Mouse (Mus musculus) lung, postnatal 25 days (tissue): ENCODE measurements around the gene Egr4.

Experiments
- DNase-seq: peaks from one replicate; pipeline ENCODE4 v3.0.0; 2022; ENCODE audit warnings: low spot score

Egr4 gene

DNA sequence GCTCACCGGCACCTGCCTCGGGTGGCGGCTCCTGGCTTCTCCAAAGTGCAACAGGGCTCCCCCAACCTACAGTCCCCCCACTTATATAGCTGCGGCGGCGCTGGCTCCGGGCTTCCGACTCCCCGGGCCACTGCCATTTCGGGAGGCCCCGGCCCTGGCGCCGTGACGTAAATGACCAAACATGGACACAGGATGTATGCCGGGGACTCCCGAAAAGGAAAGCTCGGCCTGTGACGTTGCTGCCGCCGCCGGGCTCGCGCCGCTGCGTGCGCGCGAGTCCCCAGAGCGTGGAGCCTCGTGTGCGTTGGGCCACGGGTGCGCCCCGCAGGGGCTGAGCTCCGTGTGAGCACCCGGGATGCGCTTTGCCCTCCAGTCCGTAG is at the start of gene Egr4:
Egr4 (minus strand) TSS at position 59 of the 380 bp plus-strand sequence.
- DNase-seq, result no peak

- DNase-seq, result no peak
These were observed 49.0 kb upstream of the Egr4 start for GRCm38 (mm10) chr6:85562374-85562773.

DNA sequence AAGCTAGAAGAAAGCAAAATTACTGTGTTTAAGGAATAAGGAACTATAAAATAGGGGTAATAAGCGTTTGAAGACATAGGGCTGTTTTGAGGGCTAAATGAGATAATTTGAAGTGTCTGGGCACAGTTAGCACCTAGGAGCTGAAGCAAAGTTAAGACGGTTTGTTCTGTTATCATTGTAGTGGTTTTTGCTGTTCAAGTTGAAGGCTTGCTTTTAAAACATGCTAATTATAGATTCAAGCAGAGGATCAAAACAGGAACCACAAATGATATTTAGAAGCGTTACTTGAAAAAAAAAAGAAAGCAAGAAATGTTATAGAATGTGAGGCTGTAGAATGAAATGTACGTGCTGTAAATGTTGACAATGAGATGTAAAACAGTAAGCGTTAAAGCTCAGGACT is 34.3 kb upstream of the Egr4 start:
- no peak for DNase-seq

DNA sequence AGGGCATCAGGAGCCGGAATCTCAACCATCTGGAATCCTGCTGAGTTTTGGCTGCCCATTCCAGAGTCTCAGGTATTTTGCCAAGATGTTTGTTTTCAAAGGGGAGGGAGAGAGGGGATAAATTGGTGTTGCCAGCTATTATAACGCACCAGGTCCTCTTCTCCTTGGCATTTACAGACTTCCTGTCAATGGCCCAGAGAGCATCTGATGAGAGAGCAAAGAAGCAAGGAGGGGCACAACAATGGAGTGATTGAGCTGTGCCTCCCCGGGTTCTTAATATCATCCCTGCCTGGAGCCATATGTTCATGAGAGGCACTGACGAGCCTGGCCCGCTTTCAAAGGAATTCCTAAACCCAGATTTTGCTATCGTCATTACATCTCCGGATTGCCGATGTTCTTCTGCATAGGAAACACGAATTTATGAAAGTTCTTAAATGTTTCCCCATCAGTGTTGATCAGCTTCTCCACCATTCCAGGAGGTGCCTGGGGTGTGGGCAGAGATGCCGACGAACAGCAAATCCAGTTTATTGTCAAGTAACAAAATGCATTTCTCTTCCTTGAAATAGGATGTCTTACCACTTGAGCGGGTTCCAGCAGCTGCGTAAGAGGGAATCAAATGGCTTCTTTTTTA is 31.0 kb upstream of the Egr4 start:
- DNase-seq, result no peak

DNA sequence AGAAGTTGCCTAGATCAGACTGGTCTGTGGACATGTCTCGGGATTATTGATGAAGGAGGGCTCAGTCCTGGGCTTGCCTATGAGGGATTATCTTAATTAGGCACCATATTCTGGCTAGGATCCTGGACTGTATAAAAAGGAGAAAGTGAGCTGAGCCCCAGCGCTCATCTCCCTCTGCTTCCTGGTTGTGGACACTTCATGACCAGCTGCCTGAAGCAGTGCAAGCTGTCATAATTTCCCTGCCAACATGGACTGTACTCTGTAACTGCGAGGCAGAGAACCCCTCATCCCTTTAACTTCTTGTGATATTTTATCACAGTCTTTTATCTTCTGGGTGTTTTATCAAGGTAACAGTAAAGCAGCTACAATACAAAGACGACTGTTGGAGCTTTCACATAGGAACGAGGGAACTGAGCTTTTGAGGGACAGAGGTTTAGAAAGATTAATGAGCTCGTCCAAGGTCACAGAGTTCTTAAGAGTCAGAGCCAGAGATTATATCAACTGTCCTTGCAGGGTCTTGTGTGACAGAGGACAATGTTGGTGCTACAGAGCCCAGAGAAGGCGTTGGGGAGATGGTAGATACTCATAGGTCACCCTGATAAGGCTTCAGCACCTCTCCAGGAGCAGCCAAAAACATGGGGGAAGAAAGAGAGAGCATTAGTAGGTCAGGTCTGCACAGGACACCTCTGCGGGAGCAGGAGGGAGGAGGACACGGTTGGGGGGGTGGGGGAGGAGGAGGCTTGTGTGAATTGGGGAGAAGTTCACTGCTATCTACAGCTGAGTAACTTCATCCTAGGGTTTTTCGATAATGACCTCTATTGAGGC is 30.2 kb upstream of the Egr4 start:
- DNase-seq, result no peak

- DNase-seq, result no peak
These were observed 9.4 kb upstream of the Egr4 start for GRCm38 (mm10) chr6:85522825-85523224.

DNA sequence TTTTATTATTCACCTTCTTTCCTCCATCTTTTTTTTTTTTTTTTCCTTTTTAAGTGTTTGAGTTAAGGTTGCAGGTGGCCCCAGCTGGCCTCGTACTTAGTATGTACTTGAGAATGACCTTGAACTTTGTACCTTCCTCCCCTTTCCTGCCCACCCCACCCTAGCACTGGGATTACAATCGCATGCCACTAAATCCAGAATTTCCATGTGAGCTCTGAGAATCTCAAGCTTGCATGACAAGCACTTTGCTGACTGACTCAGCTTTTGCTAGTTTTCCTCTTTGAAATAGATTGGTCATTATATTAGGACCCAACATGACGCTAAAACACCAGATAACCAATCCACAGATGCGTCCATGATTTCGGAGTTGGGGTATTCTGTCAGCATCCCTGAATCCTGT is 8.6 kb upstream of the Egr4 start:
- no peak for DNase-seq

- DNase-seq, result no peak
These were observed 4.8 kb upstream of the Egr4 start for GRCm38 (mm10) chr6:85518091-85518693.

- DNase-seq, result no peak
These were observed 2.6 kb upstream of the Egr4 start for GRCm38 (mm10) chr6:85515941-85516340.

- DNase-seq, result no peak
These were observed 535 bp downstream of the Egr4 start for GRCm38 (mm10) chr6:85512577-85513530.

GRCm38 (mm10) chr6:85512056-85512440 is 1.3 kb downstream of the Egr4 start:
- no peak for DNase-seq

- peak; percentile 8 for DNase-seq
These were observed 1.9 kb downstream of the Egr4 start for GRCm38 (mm10) chr6:85511286-85512055.

DNA sequence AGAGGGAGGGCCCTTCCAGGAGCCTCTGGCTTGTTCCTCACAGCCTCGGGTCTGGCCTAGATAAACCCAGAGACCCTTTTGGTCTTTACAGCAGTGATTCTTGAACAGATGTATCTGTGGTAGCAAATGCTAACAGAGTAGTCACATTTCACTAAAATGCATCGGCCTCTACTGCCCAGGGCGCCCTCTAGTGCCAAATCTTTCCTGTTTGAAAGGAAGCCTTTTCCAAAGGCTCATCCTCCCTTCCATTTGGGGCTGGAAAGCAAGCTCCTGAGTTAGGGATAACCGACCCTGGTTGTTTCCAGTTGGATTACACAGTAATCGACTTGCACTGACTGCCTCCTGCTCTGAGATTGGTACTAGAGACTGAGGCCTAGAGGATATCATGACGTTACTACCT is 2.9 kb downstream of the Egr4 start:
- DNase-seq, result peak; percentile 11

DNA sequence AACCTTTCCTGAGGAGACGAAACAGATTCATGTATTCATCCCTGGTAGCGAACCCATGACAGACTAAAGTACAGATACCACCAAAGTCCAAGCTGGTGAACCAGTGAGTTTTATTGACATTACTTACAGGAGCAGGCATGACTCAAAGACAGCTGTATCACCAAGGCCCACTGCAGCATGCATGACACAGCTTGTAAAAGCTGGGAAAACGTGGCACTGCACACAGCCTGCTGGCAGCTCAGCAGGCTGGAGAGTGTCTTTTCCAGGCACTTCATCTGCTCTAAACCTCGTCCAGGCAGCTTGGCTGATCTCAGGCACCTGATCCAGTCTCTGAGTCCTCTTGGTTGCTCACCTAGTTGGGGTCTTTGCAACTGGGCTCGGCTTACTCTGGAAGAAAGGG is 4.8 kb downstream of the Egr4 start:
- no peak for DNase-seq

GRCm38 (mm10) chr6:85504908-85505307 is 8.5 kb downstream of the Egr4 start:
- DNase-seq, result no peak

- DNase-seq, result no peak
These were observed 10.5 kb downstream of the Egr4 start, which contains the start of gene Fbxo41 for GRCm38 (mm10) chr6:85502911-85503250. Fbxo41 (minus strand) TSS chr6:85502994.

GRCm38 (mm10) chr6:85502103-85502910 is 11.1 kb downstream of the Egr4 start:
- DNase-seq, result no peak

DNA sequence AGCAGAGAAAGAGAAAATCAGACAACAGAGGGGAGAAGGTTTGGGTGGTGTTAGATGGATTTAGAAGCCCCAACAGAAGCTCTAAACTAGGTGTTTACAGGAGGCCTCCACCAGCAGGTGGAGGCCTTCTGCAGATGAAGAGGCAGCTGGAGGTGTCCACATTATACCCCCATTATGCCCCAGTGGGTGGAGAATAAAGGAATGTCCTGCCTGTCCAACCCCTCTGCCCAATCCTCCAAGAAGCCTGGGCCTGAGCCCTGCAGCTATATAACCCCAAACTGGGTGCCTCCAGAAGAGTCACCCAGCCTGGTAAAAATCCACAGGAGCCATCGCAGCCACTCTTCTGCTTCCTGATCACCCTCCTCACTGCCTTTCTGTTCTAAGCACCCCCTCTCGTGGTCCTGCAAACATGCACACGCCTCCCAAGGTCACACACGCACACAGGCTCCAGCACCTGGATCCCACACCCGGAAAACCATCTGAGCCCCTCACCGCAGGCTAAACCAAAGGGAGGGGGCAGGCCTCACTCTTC is 11.8 kb downstream of the Egr4 start:
- no peak for DNase-seq

GRCm38 (mm10) chr6:85500416-85500815 is 13.0 kb downstream of the Egr4 start:
- no peak for DNase-seq

DNA sequence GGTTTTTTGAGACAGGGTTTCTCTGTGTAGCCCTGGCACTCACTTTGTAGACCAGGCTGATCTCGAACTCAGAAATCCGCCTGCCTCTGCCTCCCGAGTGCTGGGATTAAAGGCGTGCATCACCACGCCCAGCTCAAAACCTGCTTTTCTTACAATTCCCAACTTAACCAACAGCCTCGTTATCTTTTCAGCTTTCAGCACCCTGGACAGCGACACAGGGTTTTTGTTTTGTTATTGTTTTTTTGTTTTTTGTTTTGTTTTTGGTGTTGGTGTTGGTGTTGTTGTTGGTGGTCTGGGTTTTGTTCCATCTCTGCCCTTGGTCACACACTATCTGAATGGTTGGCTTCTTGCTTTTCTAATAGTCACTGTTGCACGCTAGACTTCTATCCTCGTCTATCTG is 15.2 kb downstream of the Egr4 start:
- no peak for DNase-seq
